Mouse (Mus musculus): ENCODE measurements around the gene Fancl.

Gene Fancl

DNA sequence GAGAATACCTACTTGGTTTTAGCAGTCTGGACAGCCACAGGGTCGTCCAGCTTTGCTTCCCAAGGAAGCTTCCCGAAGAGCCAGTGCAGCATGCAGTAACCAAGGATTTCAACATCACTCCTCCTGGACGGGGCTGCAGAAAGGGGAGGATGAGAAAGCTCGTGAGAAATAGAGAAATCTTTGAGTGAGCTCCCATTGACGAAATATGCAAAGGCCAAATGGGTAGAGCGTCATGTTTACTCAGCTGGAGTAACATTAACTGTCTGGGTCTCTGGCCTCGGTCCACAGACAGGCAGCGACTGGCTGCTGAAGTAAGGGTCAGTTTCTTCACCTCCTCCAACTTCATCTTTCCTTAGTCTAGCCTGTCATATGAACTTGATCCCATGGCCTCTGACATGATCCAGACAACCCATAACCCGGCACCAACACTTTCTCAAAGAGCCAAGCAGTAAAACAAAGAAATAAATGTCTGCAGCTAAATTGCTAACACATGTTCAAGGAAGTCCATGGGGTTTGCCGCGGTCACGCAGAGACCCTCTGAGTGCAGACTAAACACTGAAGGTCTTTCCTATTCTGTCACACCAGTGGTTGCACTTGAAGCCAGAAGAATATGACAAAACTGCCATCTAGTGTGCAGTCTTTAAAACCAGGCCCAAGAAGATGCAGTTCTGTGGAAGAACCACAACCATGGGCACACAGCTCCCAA lies 104.0 kb downstream of the Fancl start:
- peak; percentile 64 for DNase-seq (ENCODE audit: extremely low spot score)

DNA sequence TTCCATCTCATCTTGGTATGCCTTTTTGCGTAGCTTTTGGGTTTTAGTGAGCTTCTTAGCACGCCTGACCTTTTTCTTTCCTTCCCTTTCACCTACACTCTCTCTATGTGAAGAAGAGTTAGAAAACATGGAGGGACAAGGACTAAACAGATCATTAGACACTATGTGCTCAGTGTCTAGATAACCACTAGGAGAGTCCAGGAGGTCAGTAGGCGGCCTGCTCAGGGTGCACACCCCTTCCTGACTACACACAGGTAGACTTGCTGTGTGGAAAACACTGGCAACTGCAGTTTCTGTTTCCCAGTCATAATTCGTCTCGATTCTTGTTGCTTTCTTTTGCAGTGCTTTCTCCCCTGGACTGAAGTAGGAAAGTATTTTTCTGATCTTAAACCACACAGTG lies 110.0 kb downstream of the Fancl start:
- DNase-seq (ENCODE audit: extremely low spot score): no peak

DNA sequence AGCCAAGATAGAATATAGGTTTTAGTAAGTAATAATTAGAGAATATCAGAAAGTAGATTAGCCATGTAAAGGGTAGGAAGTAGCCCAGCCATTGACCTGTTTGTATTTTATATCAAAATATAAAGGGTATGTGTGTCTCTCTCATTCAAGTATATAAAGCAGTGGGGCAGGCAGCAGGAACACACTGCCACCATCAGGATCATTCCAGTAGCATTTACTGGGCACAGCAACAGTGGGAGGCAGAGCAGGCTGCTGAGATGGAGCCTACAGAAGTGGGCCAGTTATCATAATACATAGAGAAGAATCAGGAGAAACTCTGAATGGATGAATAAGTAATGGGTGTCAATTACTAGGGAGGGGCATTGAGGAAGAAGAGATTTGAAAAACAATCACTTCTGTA lies 127.7 kb downstream of the Fancl start:
- no peak for DNase-seq (ENCODE audit: extremely low spot score)

DNA sequence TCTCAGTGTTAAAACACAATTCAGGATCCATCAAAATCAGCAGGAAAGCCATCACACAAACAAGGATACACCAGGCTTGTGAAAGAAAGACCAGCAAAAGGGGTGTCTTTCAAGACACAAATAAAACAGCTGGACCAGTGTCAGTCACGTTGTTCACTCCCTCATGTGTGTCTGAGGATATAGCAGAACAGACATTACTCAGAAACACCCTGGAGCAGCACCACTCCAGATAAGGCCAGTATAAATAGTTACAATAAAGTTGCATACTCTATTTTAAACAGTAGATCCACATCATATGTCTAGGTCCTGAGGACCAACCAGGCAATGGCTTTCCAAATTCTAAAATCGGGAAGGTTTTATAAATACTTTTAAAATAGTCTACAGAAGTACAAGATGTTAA lies 130.2 kb downstream of the Fancl start:
- no peak for DNase-seq (ENCODE audit: extremely low spot score)

DNA sequence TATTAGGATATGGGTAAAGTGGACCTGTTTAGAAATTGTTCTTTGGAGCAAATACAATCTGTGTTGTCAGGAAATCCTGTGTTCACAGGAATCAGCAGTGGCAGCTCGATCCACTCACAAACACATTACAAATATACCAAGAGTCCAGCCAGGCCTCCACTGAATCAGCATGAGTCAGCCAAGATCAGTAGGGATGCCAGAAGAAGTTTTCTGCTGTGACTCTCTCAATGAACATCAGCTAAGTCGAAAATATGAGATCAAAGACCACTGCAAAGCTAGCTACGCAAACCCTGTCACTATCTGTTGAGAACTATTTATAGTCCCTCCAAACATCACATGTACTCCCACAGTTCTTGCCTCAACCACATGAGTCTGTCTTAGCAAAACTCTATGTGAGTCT lies 133.1 kb downstream of the Fancl start:
- DNase-seq (ENCODE audit: extremely low spot score): no peak
